ENCODE assay signal across 18 mouse cellular contexts in the genomic region with DNA sequence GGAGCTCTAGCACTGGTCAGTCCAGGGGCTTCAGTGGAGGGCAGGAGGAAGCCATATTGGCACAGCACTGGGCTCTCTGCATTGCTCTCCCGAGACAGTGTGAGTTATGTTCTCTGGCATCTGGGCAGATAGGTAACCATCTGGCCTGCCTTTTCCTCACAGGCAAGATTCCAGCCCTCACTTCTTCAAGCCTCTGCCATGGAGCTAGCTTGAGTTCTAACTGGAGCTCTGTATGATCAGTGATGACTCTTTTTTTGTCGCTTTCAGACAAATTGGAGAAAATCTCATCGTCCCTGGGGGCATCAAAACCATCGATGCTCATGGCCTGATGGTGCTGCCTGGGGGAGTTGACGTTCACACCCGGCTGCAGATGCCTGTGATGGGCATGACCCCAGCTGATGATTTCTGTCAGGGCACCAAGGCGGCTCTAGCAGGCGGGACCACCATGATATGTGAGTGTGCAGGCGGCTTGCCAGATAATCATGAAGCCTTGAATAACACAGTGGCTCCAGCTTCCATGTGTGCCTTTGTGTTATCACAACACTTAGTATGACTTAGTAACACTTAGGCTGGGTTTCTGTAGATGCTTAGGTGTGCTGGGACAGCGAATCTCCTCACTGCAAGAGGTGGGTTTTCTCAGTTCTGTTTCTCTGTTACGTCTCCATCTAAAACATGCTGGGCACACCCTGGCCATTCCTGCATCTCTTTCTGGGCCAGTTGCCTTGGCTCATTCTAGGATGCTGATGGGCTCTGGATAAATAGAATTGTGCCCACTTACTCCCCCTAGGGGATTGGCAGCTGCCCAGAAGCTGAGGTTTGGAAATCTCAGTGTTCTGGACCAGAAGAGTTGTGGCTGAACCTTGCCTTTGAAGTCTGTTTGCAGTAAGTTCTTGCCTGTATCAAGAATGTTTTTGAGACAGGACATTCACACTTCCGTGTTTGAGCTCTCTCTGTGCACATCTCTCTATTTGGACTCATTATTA. TPM values are rescaled to one million over a fixed set of nuclear protein-coding genes. Genes with fewer than 3 reads are reported as not detected.
DNase-seq lines count a peak whose midpoint lies in the region; TF ChIP-seq lines count a peak whose summit lies in the region.
"Had no signal": no experiment of that assay in that cellular context is flagged by ENCODE, and none has a peak within 500 bp of the region (broad histone marks: within the 10 kb centered on the region; RNA-seq: fewer than 3 reads in every experiment).

No protein-coding gene starts in this region.

- no peaks in the 10 kb centered on the region for H3K4me1 ChIP-seq in thymus, adult 2 months (replicated peaks; ENCODE audit: control insufficient read depth, insufficient read depth, low read length)
- H3K4me1 ChIP-seq: liver, embryonic 12.5 days had no signal

- H3K27ac ChIP-seq in thymus, adult 2 months (ENCODE audit: control insufficient read depth, insufficient read depth, low read length) = no peak overlapping the region
- H3K27ac ChIP-seq: embryonic facial prominence, embryonic 13.5 days; forebrain, embryonic 15.5 days; liver, embryonic 12.5 days had no signal

- peak; percentile 78 for DNase-seq in cerebellum, postnatal 10 days
- DNase-seq in cerebellum, adult 11 months = no peak
- DNase-seq in left cerebral cortex, postnatal 14 days (ENCODE audit: low spot score in 2 of 2) = peak; percentile 57 to 71
- DNase-seq in left cerebral cortex, adult 18-20 months (ENCODE audit: low spot score in 2 of 2) = no peak
- peak; percentile 66 for DNase-seq in brain, adult 2 months (ENCODE audit: low read depth, low spot score)
- DNase-seq in layer of hippocampus, adult 9-11 months = peak; percentile 58
- DNase-seq in heart, adult 11 months = no peak
- no peak for DNase-seq in thymus, adult 2 months
- DNase-seq: heart, postnatal 14 days; kidney, postnatal 10 days; lung, postnatal 10 days had no signal

- intact Hi-C loops in left cerebral cortex, postnatal 14 days (cut with DNase I) = loop anchor here (2.0 kb wide), 1 partner anchor 67 kb away; no protein-coding TSS in a partner anchor

- no peak for TF ChIP-seq CTCF in thymus, adult 2 months (IDR thresholded peaks at IDR 0.05; ENCODE audit: borderline replicate concordance, control insufficient read depth, extremely low read depth, insufficient read depth, low read length, poor library complexity)

- no peak overlapping the region for H3K4me3 ChIP-seq in thymus, adult 2 months (ENCODE audit: control insufficient read depth, insufficient read depth, low read length)
- H3K4me3 ChIP-seq: embryonic facial prominence, embryonic 13.5 days; forebrain, embryonic 15.5 days; liver, embryonic 12.5 days; myocyte had no signal

- no peak for TF ChIP-seq POLR2A in thymus, adult 2 months (IDR thresholded peaks at IDR 0.05; ENCODE audit: control insufficient read depth, extremely low read depth, insufficient read depth, low read length, poor library complexity)

- H3K27me3 ChIP-seq in thymus, adult 2 months (ENCODE audit: control insufficient read depth, insufficient read depth, low read length) = peaks cover 3% of the 10 kb centered on the region; the same call in 1 of the 2 replicates
- H3K27me3 ChIP-seq: forebrain, embryonic 15.5 days had no signal

- H3K36me3 ChIP-seq in thymus, adult 2 months (ENCODE audit: control insufficient read depth, insufficient read depth, low read length) = no peaks in the 10 kb centered on the region
- H3K36me3 ChIP-seq: liver, embryonic 12.5 days had no signal

- WGBS in thymus, adult 2 months = 88% methylated on average over 12 of the region's 12 CpGs

RNA-seq across cellular contexts. Expression of a gene that starts 4.4 kb away (rescaled TPM):
- total RNA-seq in left cerebral cortex, postnatal 14 days (2021) = 100 to 1,000 TPM; 103 to 107 TPM
- 10 to 100 TPM; 41.8 to 46.8 TPM for total RNA-seq in left cerebral cortex, adult 18-20 months (2021)
- polyA plus RNA-seq in thymus, adult 2 months (2012; rRNA removed) = 0.11 and 0.84 TPM in 2 replicates
- total RNA-seq: common myeloid progenitor, adult 5-6 weeks; megakaryocyte-erythroid progenitor cell, adult 5-6 weeks had no signal
- polyA plus RNA-seq: C2C12, myocyte had no signal

Comparison
In these comparisons a context has a peak if more than half of its experiments do, and no peak if none do; other contexts are left out.
1. DNase-seq: peak in cerebellum, postnatal 10 days (2 of 2), left cerebral cortex, postnatal 14 days (2 of 2), brain, adult 2 months (single experiment) and layer of hippocampus, adult 9-11 months (single experiment); none in cerebellum, adult 11 months (single experiment), left cerebral cortex, adult 18-20 months (0 of 2), heart, adult 11 months (single experiment) and thymus, adult 2 months (single experiment).